Mouse (Mus musculus): ENCODE measurements at regions not wholly inside any gene's neighbourhood (a gene's known extent, or its start where the extent isn't known, plus 50 kb on each side); places are given as distances from the start of the nearest gene placed in this dataset.
A peak's percentile ranks its signal among the peaks of the same experiment; 100 is the strongest.
"Not testable (repeated sequence)": the region's sequence is repeated elsewhere in the genome, so short reads cannot be mapped to it uniquely, and the experiment has no call there.

DNA sequence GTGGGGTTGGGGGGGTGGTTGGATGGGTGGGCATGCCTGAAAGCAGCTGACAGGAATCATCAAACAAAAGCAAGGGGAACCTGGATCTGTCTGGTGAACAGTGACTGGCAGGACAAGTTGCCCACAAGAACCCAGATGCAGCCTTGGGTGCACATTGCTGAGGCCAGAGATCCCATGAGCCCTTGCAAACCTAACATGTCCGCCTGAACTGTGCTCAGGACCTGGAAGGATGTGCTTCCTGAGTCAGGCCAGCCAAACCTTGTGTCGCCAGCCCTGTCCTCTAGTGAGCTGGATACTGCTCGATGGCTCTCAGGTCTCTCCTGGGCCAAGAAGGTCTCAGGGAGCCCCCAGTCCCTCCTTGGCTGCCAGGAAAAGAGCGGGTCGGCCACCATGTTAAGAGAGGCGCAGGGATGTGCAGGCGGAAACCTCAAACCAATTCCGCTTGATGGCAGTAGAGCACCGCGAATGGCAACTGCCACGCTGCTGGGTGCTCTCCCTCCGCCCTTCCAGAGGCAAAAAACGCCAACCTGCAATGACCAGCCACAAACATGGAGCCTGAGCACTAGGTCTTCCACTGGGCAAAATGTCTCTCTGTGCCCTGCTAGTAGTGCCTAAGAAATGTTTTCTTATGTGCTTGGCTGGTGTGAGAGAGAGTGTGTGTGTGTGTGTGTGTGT lies 140.2 kb downstream of the Pls3 start:
- DNase-seq (ENCODE audit: low spot score in 2 of 2) = peak in 1 of 2 experiments; percentile 69

DNA sequence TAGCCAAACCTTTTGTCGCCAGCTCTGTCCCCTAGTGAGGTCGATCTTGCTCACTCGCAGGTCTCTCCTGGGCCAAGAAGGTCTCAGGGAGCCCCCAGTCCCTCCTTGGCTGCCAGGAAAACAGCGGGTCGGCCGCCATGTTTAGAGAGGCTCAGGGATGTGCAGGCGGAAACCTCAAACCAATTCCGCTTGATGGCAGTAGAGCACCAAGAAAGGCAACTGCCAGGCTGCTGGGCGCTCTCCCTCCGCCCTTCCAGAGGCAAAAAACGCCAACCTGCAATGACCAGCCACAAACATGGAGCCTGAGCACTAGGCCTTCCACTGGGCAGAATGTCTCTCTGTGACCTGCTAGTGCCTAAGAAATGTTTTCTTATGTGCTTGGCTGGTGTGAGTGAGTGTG lies 141.3 kb downstream of the Pls3 start:
- DNase-seq (ENCODE audit: low spot score in 2 of 2) = peak in 1 of 2 experiments; percentile 82

- DNase-seq (ENCODE audit: low spot score in 2 of 2) = peak in 1 of 2 experiments; percentile 57
Observed at GRCm38 (mm10) chrX:75729791-75730190, 145.2 kb downstream of the Pls3 start.

GRCm38 (mm10) chrX:75728507-75728906 lies 146.5 kb downstream of the Pls3 start:
- DNase-seq (ENCODE audit: low spot score in 2 of 2) = peak in 1 of 2 experiments; percentile 46

DNA sequence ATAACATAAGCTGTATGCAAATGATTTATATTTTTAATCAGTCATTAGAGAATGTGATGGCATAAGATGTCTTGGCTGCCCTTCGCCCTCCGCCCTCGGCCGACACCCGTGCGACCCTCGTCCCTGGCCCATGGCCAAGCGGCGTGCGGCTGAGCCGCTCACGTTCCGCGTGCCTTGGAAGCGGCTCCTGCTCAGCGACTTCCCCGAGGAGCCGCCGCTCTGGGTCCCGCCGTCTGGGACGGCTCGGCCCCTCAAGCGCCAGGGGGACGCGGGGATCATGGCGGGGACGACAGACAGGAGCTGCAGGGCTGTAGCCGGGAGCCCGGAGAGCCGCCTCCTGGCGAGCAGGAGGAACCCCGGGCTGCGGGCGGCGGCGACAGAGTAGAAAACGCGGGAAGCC lies 145.5 kb upstream of the Rab39b start:
- not testable (repeated sequence) for DNase-seq (ENCODE audit: low spot score in 2 of 2)

- DNase-seq (ENCODE audit: low spot score in 2 of 2) = no peak
Observed at GRCm38 (mm10) chrX:75699949-75700348, 121.9 kb upstream of the Rab39b start.

GRCm38 (mm10) chrX:75675271-75675670 lies 97.2 kb upstream of the Rab39b start:
- DNase-seq (ENCODE audit: low spot score in 2 of 2) = not testable (repeated sequence)

- DNase-seq (ENCODE audit: low spot score in 2 of 2) = peak; percentile 95 to 98
Observed at GRCm38 (mm10) chrX:75673920-75674665, 96.1 kb upstream of the Rab39b start.

GRCm38 (mm10) chrX:75673586-75673919 lies 95.5 kb upstream of the Rab39b start:
- DNase-seq (ENCODE audit: low spot score in 2 of 2) = no peak

- DNase-seq (ENCODE audit: low spot score in 2 of 2) = peak; percentile 2 to 7
Observed at GRCm38 (mm10) chrX:75672976-75673375, 94.9 kb upstream of the Rab39b start.

DNA sequence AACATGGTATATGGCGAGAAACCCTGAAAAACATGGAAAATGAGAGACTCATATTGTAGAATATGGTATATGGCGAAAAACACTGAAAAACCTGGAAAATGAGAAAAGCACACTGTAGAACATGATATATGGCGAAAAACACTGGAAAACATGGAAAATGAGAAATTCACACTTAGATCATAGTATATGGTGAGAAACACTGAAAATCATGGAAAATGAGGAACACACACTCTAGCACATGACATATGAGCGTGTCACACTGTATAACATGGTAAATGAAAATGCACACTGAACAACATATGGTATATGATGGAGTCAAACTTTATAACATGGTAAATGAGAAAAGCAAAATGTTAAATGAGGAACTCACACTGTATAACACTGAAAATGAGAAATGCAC lies 89.6 kb upstream of the Rab39b start:
- DNase-seq (ENCODE audit: low spot score in 2 of 2) = no peak

GRCm38 (mm10) chrX:75643402-75643801 lies 65.4 kb upstream of the Rab39b start:
- DNase-seq (ENCODE audit: low spot score in 2 of 2) = no peak
